Mouse (Mus musculus) neural tube, embryonic 11.5 days (tissue): ENCODE measurements around the gene Ttll8. TPM values are rescaled to one million over a fixed set of nuclear protein-coding genes. Genes with fewer than 3 reads are reported as not detected.

Source experiments
- ATAC-seq: fragments of 200-750 bp; cut with Nextera tagmentation; 2 replicates; pipeline ENCODE4 v1.8.0; 2017; ENCODE audit warnings: moderate number of reproducible peaks, mild to moderate bottlenecking, moderate TSS enrichment, moderate library complexity; ENCODE audit not compliant: insufficient read depth, low FRiP score, low TSS enrichment
- DNase-seq: peaks from one replicate; pipeline ENCODE4 v3.0.0-alpha.2; 2015; ENCODE audit warnings: low spot score
- H3K27ac ChIP-seq: fragments of 300-500 bp; sonication (generic); 2 replicates; pipeline ENCODE4 v1.5.1; 2014; ENCODE audit warnings: low read depth, mild to moderate bottlenecking, low read length
- H3K27me3 ChIP-seq: fragments of 300-500 bp; sonication (generic); 2 replicates; pipeline ENCODE4 v1.6.1; 2014; ENCODE audit warnings: mild to moderate bottlenecking, low read length, mixed read lengths; ENCODE audit not compliant: control insufficient read depth, insufficient read depth
- H3K36me3 ChIP-seq: fragments of 300-500 bp; sonication (generic); 2 replicates; pipeline ENCODE4 v1.6.1; 2014; ENCODE audit warnings: mild to moderate bottlenecking, low read length, moderate library complexity, mixed read lengths; ENCODE audit not compliant: control insufficient read depth, insufficient read depth
- H3K4me1 ChIP-seq: fragments of 300-500 bp; sonication (generic); 2 replicates; pipeline ENCODE4 v1.6.1; 2014; ENCODE audit warnings: low read length, mixed read lengths; ENCODE audit not compliant: control insufficient read depth, insufficient read depth
- H3K4me2 ChIP-seq: fragments of 300-500 bp; sonication (generic); 2 replicates; pipeline ENCODE4 v1.6.1; 2014; ENCODE audit warnings: low read depth, mild to moderate bottlenecking, moderate library complexity
- H3K4me3 ChIP-seq: fragments of 300-500 bp; sonication (generic); 2 replicates; pipeline ENCODE4 v1.5.1; 2014; ENCODE audit warnings: low read depth, low read length
- H3K9ac ChIP-seq: fragments of 300-500 bp; sonication (generic); 2 replicates; pipeline ENCODE4 v1.6.1; 2014; ENCODE audit warnings: mild to moderate bottlenecking, low read length
- H3K9me3 ChIP-seq: fragments of 300-500 bp; sonication (generic); 2 replicates; pipeline ENCODE4 v1.6.1; 2016; ENCODE audit warnings: low read length; ENCODE audit not compliant: control insufficient read depth
- WGBS: fragments of 180-500 bp; shearing (Covaris S2); extraction: QIAGEN DNeasy Blood & Tissue Kit; methylation state at CpG from one replicate; pipeline ENCODE4 v1.1.7; 2014; 5-methylcytosine and 5-hydroxymethylcytosine counted together
- polyA plus RNA-seq: library from polyadenylated mRNA; unstranded; fragments of >200 nt; fragmentation: Nextera tagmentation; extraction: Ambion mirVana; gene quantifications from 2 replicates; pipeline ENCODE4 v1.2.1, GENCODE M21; 2014

Ttll8 gene
- polyA plus RNA-seq, 1 experiment from 2014 or later, result not detected

DNA sequence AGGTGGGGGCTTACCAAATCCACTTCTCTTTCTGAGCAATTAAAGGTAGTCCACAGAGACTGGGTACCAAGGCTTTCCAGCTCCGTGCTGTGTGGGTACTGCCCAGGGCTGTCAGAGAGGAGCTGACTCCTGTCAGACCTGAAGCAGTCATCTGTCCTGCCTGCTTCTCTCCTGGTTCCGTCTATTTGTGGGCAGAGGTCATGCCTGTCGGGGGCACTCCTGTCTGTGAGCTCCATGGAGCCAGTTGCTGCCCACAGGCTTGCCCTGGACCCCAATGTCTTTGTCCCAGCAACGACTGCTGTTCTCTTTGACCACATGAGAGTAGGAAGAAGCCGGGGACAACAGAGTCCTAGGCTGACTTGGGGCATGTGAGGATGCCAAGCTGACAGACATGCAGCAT lies 97.6 kb downstream of the Ttll8 start:
- Histone ChIP-seq H3K4me2 (no peak overlapping the region), H3K9ac (no peak overlapping the region), H3K4me3 (no peak overlapping the region), H3K4me1 (no peaks in the 10 kb centered on the region), H3K27ac (no peak overlapping the region), H3K9me3 (no peaks in the 10 kb centered on the region), H3K27me3 (no peaks in the 10 kb centered on the region), H3K36me3 (no peaks in the 10 kb centered on the region)
- ATAC-seq, result no peak
- 80% methylated on average over 5 of the region's 5 CpGs for WGBS
- no peak for DNase-seq

GRCm38 (mm10) chr15:88855896-88856417 lies 98.3 kb downstream of the Ttll8 start:
- H3K9ac ChIP-seq, result no peak overlapping the region
- no peak for ATAC-seq
- no peak for DNase-seq
- H3K27me3 ChIP-seq, result no peaks in the 10 kb centered on the region
- WGBS, result 77% methylated on average over 6 of the region's 6 CpGs
- H3K4me2 ChIP-seq, result no peak overlapping the region
- H3K9me3 ChIP-seq, result no peaks in the 10 kb centered on the region
- no peak overlapping the region for H3K4me3 ChIP-seq
- no peak overlapping the region for H3K27ac ChIP-seq
- H3K36me3 ChIP-seq, result no peaks in the 10 kb centered on the region
- no peaks in the 10 kb centered on the region for H3K4me1 ChIP-seq

GRCm38 (mm10) chr15:88854969-88855830 lies 99.0 kb downstream of the Ttll8 start:
- Histone ChIP-seq H3K36me3 (no peaks in the 10 kb centered on the region), H3K4me2 (no peak overlapping the region), H3K4me3 (no peak overlapping the region), H3K4me1 (no peaks in the 10 kb centered on the region), H3K9me3 (no peaks in the 10 kb centered on the region), H3K9ac (no peak overlapping the region), H3K27ac (no peak overlapping the region), H3K27me3 (no peaks in the 10 kb centered on the region)
- DNase-seq (no peak), ATAC-seq (no peak)
- WGBS, result 76% methylated on average over 14 of the region's 15 CpGs

DNA sequence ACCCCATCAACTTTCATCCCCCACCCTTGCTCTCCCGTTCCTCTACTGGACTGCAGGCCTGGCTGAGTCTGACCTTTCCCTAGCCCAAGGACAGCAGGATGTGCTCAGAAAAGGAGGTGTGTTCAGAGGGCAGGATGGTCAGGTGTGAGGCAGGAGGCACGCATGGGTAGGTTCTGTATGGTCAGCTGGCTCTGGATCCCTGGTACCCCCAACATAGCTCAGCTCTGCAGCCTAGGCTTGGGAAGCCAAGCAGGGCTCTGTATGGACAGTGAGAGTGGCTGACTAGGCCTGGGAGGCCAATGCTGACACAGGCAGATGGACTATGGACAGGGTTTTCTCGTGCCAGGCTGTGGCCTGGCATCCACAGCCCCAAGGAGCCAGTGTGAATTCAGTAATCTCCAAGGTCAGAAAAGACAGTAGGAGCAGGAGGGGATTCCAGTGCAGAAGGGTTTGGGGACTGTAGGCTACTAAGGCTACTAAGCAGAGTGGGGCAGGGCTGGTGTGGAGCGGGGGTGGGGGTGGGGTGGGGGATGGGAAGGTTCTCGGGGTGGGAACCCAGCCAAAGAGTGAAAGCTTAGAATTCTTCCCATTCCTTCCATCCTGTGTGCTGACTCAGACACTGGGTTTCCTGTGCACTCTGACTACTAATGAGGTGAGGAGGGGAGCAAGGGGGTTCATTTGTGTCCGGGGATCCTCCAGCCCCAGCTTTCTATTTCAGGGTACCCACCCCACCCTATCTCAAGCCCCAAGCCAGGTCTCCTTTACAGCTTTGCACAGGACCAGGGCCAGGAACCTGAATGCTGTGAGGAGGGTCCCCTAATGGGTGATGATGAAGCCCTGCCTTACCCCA lies 99.9 kb downstream of the Ttll8 start:
- Histone ChIP-seq H3K27ac (no peak overlapping the region), H3K27me3 (no peaks in the 10 kb centered on the region), H3K9ac (no peak overlapping the region), H3K36me3 (no peaks in the 10 kb centered on the region), H3K4me2 (no peak overlapping the region), H3K4me1 (no peaks in the 10 kb centered on the region), H3K4me3 (no peak overlapping the region), H3K9me3 (no peaks in the 10 kb centered on the region)
- DNase-seq (no peak), ATAC-seq (no peak)
- WGBS, result 77% methylated on average over 6 of the region's 6 CpGs

DNA sequence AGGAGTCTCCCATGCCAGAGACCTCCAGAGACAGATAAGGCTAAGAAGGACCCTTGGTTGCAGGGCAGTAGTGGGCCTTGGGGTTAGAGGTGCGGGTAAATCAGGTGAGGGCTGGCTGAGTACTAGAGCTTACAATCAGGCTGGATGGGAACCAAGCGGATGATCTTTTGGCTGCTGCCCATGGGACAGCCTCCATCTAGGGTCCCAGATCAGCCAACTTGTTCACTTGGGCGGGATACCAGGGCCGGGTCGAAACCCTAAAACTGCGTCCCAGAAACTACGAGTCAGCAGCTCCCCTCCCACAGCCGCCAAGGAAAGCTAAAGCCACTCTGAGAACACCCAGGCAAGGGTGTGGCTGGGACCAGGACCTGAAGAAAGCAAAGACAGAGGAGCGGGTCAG lies 101.1 kb downstream of the Ttll8 start:
- no peak for DNase-seq
- no peak overlapping the region for H3K4me3 ChIP-seq
- no peaks in the 10 kb centered on the region for H3K4me1 ChIP-seq
- no peaks in the 10 kb centered on the region for H3K27me3 ChIP-seq
- ATAC-seq, result no peak
- H3K9ac ChIP-seq, result no peak overlapping the region
- H3K36me3 ChIP-seq, result no peaks in the 10 kb centered on the region
- no peak overlapping the region for H3K27ac ChIP-seq
- 90% methylated on average over 9 of the region's 9 CpGs for WGBS
- H3K9me3 ChIP-seq, result no peaks in the 10 kb centered on the region
- H3K4me2 ChIP-seq, result no peak overlapping the region

DNA sequence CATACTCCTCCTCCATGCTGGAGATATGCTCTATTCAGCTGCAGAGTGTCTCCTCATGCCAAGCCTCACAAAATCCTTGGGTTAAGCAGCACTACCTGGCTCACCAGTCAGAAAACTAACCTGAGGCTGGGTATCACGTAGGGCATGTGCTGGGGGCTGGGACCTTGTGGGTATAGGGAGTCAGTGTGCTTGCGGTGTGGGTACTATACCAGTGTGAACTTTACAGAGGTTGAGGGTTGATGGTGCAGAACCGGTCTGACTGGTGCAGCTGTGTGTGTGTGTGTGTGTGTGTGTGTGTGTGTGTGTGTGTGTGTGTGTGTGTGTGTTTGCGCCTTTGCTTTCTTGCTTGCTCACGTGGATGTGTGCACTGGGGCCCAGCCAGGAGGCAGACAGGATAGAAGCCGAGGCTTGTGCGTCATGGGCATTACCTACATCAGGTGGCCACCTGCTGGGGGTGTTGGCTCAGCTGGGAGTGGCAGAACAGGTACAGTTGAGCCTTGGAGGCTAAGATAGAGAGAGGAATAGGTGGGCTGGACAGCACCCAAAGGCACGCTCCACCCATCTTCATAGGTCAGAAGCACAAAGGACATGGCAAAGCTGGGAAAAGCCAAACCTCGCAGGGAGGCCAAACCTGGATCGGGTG lies 102.6 kb downstream of the Ttll8 start:
- ATAC-seq (no peak), DNase-seq (no peak)
- Histone ChIP-seq H3K9ac (no peak overlapping the region), H3K4me3 (no peak overlapping the region), H3K27ac (no peak overlapping the region), H3K4me1 (no peaks in the 10 kb centered on the region), H3K27me3 (no peaks in the 10 kb centered on the region), H3K9me3 (no peaks in the 10 kb centered on the region), H3K36me3 (no peaks in the 10 kb centered on the region), H3K4me2 (no peak overlapping the region)
- WGBS, result 82% methylated on average over 10 of the region's 10 CpGs

- Histone ChIP-seq H3K36me3 (no peaks in the 10 kb centered on the region), H3K27ac (no peak overlapping the region), H3K4me3 (no peak overlapping the region), H3K9me3 (no peaks in the 10 kb centered on the region), H3K4me1 (no peaks in the 10 kb centered on the region), H3K27me3 (no peaks in the 10 kb centered on the region), H3K9ac (no peak overlapping the region; the same call in 1 of the 2 replicates), H3K4me2 (no peak overlapping the region)
- ATAC-seq (no peak), DNase-seq (no peak)
- WGBS, result 68% methylated on average over 3 of the region's 3 CpGs
These were observed 103.1 kb downstream of the Ttll8 start for GRCm38 (mm10) chr15:88851076-88851475.

DNA sequence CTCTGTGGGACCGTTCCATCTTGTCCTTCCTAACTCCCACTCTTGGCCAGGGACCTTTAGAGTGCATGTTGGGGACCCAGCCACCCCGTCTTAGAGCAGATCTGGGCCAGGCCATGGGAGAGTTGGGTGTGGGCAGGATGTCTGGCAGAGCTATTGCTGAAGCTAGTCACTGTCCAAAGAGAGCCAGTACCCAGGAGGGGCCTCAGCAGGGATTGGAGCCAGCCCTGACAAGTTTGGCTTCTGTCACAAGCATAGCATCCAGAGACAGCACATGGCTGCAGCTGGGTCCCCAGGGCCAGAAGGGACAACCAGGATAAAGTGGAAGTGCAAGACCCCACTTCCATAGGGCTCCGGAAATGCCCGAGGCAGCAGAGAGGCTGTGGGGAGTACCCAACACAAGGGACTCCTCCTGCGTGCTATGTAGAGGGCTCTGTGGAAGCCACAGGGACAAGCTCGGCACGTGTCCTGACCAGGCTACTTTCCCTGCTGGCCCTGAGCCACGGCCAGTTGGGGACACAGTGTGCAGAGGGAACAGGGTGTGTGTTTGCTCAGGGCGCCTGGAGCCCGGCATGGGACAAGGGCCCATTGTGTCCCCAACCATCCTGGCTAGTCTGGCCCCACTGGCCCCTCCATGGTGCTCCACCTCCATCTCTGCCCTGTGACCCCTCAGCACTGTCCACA lies 103.9 kb downstream of the Ttll8 start:
- Histone ChIP-seq H3K9me3 (no peaks in the 10 kb centered on the region), H3K9ac (no peak overlapping the region), H3K4me1 (no peaks in the 10 kb centered on the region), H3K4me3 (no peak overlapping the region), H3K36me3 (no peaks in the 10 kb centered on the region), H3K27ac (no peak overlapping the region), H3K4me2 (no peak overlapping the region), H3K27me3 (no peaks in the 10 kb centered on the region)
- 72% methylated on average over 10 of the region's 10 CpGs for WGBS
- ATAC-seq (no peak), DNase-seq (no peak)
